Mouse (Mus musculus) frontal cortex, adult (tissue): ENCODE results near the gene Nr3c2.
A peak's percentile ranks its signal among the peaks of the same experiment; 100 is the strongest.

Source experiments
- ATAC-seq: cut with Nextera tagmentation; 2 replicates; pipeline ENCODE4 v1.9.2; 2017; ENCODE audit warnings: mild to moderate bottlenecking, moderate library complexity, mixed read lengths; ENCODE audit not compliant: low TSS enrichment

The Nr3c2 gene

DNA sequence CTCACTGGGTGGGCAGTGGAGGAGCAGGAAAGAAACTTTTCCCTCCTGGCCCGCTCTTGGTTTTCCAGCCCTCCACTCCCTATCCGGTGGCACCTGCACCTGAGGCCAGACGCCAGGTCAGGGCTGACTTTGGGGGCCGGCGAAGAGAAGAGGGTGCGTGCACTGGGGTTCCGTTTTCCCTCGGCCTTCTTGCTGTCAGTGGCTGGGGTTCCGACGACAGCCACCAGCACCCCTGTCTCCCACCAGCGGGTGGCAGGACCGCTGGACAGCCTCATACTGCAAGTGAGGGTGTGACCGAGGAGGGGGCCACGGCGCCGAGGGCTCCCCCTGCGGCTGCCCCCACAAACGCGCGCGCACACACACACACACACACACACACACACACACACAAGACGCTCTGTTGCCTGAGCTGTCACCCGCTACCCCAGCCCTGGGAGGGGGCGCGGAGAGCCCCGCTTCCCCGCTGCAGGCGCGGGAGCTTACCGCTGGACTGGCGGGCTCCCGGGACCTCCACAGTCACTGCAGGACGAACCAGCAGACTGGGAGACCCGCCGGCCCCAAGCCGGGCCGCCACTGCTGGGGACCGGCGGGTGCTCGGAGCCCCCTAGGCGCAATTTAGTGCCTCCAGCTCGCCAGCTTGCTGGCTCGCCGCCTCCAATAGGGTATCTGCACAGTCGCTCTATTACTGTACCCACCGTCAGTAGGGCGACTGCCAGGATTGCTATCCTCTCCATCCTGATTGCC, at the start of gene Nr3c2:
Gene Nr3c2, plus strand, starts transcription at position 32 of the 744 bp plus-strand sequence.
- peak; percentile 9 for ATAC-seq

GRCm38 (mm10) chr8:76858534-76858933, 40.7 kb upstream of the Nr3c2 start:
- ATAC-seq = no peak

GRCm38 (mm10) chr8:76859709-76860108, 39.5 kb upstream of the Nr3c2 start:
- no peak for ATAC-seq

- ATAC-seq = no peak
These were observed 36.2 kb upstream of the Nr3c2 start for GRCm38 (mm10) chr8:76863066-76863465.

DNA sequence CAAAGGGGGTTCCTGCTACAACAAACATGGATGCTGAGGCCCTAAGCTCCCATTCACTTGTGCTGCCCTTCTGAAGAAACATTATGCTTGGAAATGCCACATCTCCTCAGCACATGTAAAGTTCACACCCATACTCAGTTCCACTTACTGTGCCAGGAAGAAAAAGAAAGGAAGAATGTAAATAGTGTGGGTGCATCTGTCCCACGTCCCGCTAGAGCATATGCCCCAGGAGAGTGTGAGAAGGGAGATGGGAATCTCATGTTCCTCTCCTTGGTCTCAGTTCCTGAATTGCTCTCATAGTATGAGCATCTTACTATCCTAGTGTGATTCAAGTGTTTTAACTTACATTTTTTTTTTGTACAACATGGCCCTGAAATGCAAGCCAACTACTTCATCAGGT, 22.4 kb upstream of the Nr3c2 start:
- peak; percentile 100 for ATAC-seq

DNA sequence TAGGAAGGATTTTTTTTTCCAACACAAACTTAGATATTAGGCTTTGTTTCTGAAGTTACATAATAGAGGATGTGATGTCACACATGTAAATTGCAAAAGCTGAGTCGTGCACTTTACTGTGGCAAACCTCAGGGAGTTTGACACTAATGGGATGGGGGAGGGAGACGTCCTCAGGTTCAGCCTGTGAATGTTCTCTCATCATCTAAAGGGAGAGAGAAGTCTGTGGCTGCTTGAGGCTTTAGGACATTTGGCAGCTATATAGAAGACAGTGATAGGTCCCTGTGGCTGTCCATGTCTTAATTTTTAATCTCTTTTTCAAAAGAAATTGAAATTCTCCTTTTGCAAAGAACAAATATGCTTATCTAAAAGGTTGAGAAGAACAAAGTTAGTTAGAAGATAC, 2.2 kb upstream of the Nr3c2 start:
- no peak for ATAC-seq

DNA sequence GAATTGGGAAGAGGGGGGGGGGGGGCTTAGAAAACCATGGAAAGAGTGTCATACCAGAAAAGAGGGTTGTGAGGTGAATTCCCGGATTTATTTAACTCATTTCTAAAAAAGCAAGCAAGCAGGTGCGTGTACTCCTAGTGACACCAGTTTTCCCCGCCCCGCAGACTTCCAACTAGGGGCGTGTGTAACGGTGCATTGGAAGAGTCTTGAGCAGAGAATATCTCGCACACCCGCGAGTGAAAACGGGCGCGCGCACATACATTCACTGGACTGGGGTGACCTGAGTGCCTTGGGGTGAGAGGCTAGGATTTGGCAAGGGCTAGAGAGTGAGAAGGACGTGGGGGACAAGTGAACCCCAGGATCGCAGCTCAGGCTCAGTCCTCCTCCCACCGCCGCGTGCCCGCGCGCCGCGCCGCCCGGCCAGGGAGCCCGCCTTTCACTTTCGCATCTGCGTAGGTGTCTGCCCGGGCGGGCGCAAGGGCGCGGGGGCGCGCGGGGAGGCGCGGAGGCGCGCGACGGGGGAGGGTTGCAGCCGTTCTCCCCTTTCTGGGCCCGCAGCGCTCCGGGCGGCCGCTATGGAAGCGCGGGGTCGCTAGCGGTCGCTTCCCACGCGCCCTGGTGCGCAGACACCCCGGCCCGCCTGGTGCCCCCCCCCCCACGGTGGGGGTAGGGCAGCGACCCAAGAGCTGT, 376 bp upstream of the Nr3c2 start:
- ATAC-seq = peak; percentile 21

DNA sequence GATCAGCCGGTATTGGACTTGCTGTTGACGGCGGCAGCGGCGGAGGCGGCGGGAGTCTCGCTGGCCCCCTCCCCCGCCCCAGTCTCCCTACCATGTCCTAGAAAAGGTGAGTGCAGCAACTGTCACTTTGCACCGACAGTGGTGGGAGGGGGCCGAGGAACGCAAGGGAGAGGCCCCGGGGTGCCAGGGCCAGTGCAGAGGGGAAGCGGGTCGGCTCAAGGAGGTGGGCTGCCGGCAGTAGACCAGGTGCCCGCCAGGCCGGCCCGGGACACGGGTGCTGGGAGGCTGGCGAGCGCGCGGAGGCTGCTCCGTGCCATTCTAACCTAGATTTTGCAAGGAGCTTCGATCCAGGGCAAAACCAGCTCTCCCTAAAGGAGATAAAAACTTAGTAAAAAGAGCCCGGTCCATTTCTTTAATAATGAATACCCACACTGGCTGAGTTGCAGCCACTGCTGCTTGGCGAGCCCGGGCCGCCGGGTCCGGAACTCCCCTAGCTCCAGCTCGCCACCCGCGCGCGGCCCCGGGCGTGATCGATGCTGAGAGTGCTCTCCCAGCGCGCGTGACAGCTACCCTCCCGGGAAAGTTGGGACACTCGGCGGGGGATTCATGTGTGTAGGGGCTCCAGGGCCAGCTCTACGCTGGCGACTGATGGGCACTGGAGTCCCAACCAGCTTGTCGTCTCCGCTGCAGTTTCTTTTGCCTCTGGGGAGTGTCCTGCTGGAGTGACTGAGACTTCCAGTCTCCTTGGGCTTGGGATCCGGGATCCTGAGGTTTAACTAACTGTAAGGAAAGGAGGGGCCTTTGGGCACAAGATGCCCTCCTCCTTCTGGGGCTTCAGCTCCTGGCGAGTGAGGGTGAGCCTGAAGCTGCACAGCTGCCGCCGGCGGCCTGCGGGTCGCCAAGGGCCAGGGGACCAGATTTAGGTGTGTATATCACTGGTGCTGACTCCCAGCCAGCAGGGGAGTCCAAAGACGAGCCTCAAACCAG, 1.2 kb downstream of the Nr3c2 start:
- peak; percentile 15 for ATAC-seq

- peak; percentile 84 for ATAC-seq
These were observed 2.4 kb downstream of the Nr3c2 start for GRCm38 (mm10) chr8:76901430-76902204.

GRCm38 (mm10) chr8:76902205-76903078, 3.2 kb downstream of the Nr3c2 start:
- ATAC-seq = no peak; the same call in 1 of the 2 replicates

- ATAC-seq = no peak
These were observed 12.0 kb downstream of the Nr3c2 start for GRCm38 (mm10) chr8:76911206-76911605.

- ATAC-seq = no peak
These were observed 13.4 kb downstream of the Nr3c2 start for GRCm38 (mm10) chr8:76912678-76913077.

GRCm38 (mm10) chr8:76913207-76913606, 14.0 kb downstream of the Nr3c2 start:
- no peak for ATAC-seq

GRCm38 (mm10) chr8:76915260-76915659, 16.0 kb downstream of the Nr3c2 start:
- peak; percentile 94 for ATAC-seq

DNA sequence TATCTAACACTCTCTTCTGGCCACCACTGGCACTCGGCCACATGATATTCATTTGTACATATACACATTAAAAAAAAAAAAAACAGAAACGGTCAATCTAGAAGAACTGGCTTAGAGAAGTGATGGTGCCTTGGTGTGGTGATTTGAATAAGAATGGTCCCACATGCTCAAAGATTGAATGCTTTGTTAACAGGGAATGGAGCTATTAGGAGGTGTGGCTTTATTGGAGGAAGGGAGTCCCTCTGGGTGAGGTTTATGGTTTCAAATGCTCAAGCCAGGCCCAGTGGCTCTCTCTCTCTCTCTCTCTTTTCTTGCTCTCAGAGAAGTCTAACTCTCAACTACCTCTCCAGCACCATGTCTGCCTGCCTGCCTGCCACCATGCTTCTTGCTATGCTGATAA, 20.3 kb downstream of the Nr3c2 start:
- ATAC-seq = no peak

GRCm38 (mm10) chr8:76924150-76924549, 24.9 kb downstream of the Nr3c2 start:
- peak; percentile 73 for ATAC-seq

- no peak for ATAC-seq
These were observed 29.1 kb downstream of the Nr3c2 start for GRCm38 (mm10) chr8:76928326-76928725.

DNA sequence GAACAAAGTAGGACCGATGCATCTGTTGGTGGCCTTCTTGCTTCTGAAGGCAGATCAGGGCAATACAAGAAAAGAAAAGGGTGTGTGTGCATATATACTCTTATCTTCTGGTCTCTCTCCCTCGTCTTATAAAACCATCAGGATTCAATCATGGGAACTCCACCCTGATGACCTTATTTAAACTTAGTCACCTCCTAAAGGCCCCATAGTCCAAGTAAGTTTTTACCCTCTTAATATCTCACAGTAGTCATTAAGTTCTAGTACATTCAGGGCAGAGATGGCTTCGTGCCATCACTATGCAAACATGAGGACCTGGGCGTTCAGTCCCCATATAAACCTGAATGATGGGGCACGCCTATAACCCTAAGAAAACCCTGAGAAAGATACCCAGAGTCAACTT, 29.6 kb downstream of the Nr3c2 start:
- no peak for ATAC-seq

- ATAC-seq = no peak
These were observed 65.8 kb downstream of the Nr3c2 start for GRCm38 (mm10) chr8:76965046-76965445.

DNA sequence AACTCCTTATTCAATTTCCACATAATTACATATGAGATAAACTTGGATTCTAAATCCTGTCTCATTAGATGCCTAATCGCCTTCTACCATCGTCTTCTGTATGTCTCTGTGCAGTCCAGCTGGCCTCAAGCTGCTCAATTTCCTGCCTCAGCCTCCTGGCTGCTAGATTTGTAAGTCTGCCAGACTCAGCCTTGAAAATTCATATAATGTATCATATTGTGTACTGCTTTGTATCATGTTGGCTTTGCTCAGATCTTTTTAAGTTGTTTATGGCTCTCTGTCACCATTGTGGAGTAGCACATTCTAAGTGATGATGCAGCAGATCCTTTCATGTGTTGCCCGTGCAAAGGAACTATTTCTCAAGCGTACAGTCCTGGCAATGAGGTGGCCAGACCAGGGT, 71.9 kb downstream of the Nr3c2 start:
- no peak for ATAC-seq
